Mouse (Mus musculus) limb, embryonic 12.5 days (tissue): ENCODE measurements at regions not wholly inside any gene's neighbourhood (a gene's known extent, or its start where the extent isn't known, plus 50 kb on each side); places are given as distances from the start of the nearest gene placed in this dataset.
A peak's percentile ranks its signal among the peaks of the same experiment; 100 is the strongest.

Experiments
- ATAC-seq: fragments of 200-750 bp; cut with Nextera tagmentation; 2 replicates; pipeline ENCODE4 v1.8.0; 2017; ENCODE audit warnings: low read depth, moderate TSS enrichment; ENCODE audit not compliant: insufficient number of reproducible peaks, insufficient read depth, low FRiP score, low TSS enrichment
- H3K27ac ChIP-seq: fragments of 300-500 bp; sonication (generic); 2 replicates; pipeline ENCODE4 v1.5.1; 2016; ENCODE audit warnings: mild to moderate bottlenecking, moderate library complexity
- H3K27me3 ChIP-seq: fragments of 300-500 bp; sonication (generic); 2 replicates; pipeline ENCODE4 v1.6.1; 2016; ENCODE audit warnings: mild to moderate bottlenecking, moderate library complexity
- H3K36me3 ChIP-seq: fragments of 300-500 bp; sonication (generic); 2 replicates; pipeline ENCODE4 v1.6.1; 2016; ENCODE audit warnings: mild to moderate bottlenecking, moderate library complexity
- H3K4me1 ChIP-seq: fragments of 300-500 bp; sonication (generic); replicated peaks from 2 replicates; pipeline ENCODE4 v1.6.1; 2016
- H3K4me2 ChIP-seq: fragments of 300-500 bp; sonication (generic); 2 replicates; pipeline ENCODE4 v1.6.1; 2016; ENCODE audit warnings: mild to moderate bottlenecking, moderate library complexity
- H3K4me3 ChIP-seq: fragments of 300-500 bp; sonication (generic); replicated peaks from 2 replicates; pipeline ENCODE4 v1.5.1; 2016; ENCODE audit warnings: mild to moderate bottlenecking
- H3K9ac ChIP-seq: fragments of 300-500 bp; sonication (generic); replicated peaks from 2 replicates; pipeline ENCODE4 v1.6.1; 2016; ENCODE audit warnings: mild to moderate bottlenecking, moderate library complexity
- H3K9me3 ChIP-seq: fragments of 300-500 bp; sonication (generic); 2 replicates; pipeline ENCODE4 v1.6.1; 2016; ENCODE audit warnings: mild to moderate bottlenecking, moderate library complexity
- WGBS: fragments of 180-500 bp; shearing (Covaris S2); methylation state at CpG from one replicate; pipeline ENCODE4 v1.1.7; 2016; 5-methylcytosine and 5-hydroxymethylcytosine counted together

- H3K4me2 ChIP-seq = no peak overlapping the region
- peaks cover 26% of the 10 kb centered on the region; the same call in 1 of the 2 replicates for H3K36me3 ChIP-seq
- H3K9me3 ChIP-seq = no peaks in the 10 kb centered on the region
- 47% methylated on average over 5 of the region's 5 CpGs for WGBS
- peaks cover 14% of the 10 kb centered on the region for H3K4me1 ChIP-seq
- H3K27me3 ChIP-seq = no peaks in the 10 kb centered on the region
- no peak overlapping the region for H3K4me3 ChIP-seq
- ATAC-seq = no peak
- H3K27ac ChIP-seq = 0 out of 2 replicates have a peak overlapping the region, but pooled peaks have one; percentile 17
- no peak overlapping the region for H3K9ac ChIP-seq
Measured at GRCm38 (mm10) chr17:47294091-47294534, 74.6 kb upstream of the Mrps10 start.

- Histone ChIP-seq H3K27ac (no peak overlapping the region), H3K27me3 (no peaks in the 10 kb centered on the region), H3K4me3 (no peak overlapping the region), H3K4me1 (peaks cover 14% of the 10 kb centered on the region), H3K9ac (no peak overlapping the region), H3K4me2 (no peak overlapping the region), H3K36me3 (peaks cover 34% of the 10 kb centered on the region), H3K9me3 (no peaks in the 10 kb centered on the region)
- no peak for ATAC-seq
- WGBS = 92% methylated on average over 8 of the region's 8 CpGs
Measured at GRCm38 (mm10) chr17:47293178-47293577, 75.5 kb upstream of the Mrps10 start.

DNA sequence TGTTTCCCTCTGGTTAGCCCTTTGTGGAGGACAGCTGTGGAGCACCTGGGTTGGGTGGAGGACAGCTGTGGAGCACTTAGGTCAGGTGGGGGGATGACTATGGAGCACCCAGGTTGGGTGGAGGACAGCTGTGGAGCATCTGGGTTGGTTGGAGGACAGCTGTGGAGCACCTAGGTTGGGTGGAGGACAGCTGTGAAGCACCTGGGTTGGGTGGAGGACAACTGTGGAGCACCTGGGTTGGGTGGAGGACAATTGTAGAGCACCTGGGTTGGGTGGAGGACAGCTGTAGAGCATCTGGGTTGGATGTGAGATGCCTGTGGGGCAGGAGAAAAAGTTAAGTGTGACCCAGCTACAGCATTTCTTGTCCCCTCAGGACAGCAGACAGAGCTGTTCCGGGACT, 77.1 kb upstream of the Mrps10 start:
- H3K4me3 ChIP-seq = no peak overlapping the region
- H3K27ac ChIP-seq = no peak overlapping the region
- no peak overlapping the region for H3K9ac ChIP-seq
- no peak for ATAC-seq
- WGBS = 92% methylated on average over 1 of the region's 1 CpGs
- peaks cover 14% of the 10 kb centered on the region for H3K4me1 ChIP-seq
- peaks cover 41% of the 10 kb centered on the region for H3K36me3 ChIP-seq
- no peaks in the 10 kb centered on the region for H3K27me3 ChIP-seq
- no peaks in the 10 kb centered on the region for H3K9me3 ChIP-seq
- no peak overlapping the region for H3K4me2 ChIP-seq

- no peak for ATAC-seq
- 95% methylated on average over 10 of the region's 10 CpGs for WGBS
- peaks cover 41% of the 10 kb centered on the region for H3K36me3 ChIP-seq
Measured at GRCm38 (mm10) chr17:47285616-47286015, 83.1 kb upstream of the Mrps10 start.

DNA sequence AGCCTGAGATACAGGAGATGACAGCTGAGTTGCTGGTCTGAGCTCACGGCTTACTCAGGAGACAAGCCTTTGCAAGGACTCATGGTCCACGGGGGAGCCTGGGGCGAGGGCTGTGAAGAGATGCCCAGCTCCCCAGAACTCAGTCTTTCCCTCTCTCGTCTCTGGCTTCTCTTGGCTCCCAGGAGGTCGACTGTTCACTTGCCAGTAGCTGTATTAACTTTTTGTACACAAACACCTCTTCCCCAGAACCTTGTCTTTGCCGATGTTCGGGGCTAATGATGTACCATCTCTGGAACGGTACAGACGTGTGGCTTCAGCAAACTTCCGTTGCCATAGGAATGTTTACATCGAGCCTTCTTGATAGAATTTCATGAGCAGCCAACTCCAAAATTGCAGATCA, 84.5 kb upstream of the Mrps10 start:
- Histone ChIP-seq H3K4me2 (no peak overlapping the region), H3K4me3 (no peak overlapping the region), H3K9ac (no peak overlapping the region), H3K27ac (no peak overlapping the region), H3K4me1 (no peaks in the 10 kb centered on the region), H3K9me3 (no peaks in the 10 kb centered on the region), H3K27me3 (no peaks in the 10 kb centered on the region), H3K36me3 (peaks cover 34% of the 10 kb centered on the region)
- ATAC-seq = no peak
- WGBS = 83% methylated on average over 11 of the region's 11 CpGs

More at GRCm38 (mm10) chr17:47285616-47286015, 83.1 kb upstream of the Mrps10 start:
- Histone ChIP-seq H3K27me3 (no peaks in the 10 kb centered on the region), H3K9ac (no peak overlapping the region), H3K4me2 (no peak overlapping the region), H3K9me3 (no peaks in the 10 kb centered on the region), H3K4me3 (no peak overlapping the region), H3K4me1 (no peaks in the 10 kb centered on the region), H3K27ac (no peak overlapping the region)

DNA sequence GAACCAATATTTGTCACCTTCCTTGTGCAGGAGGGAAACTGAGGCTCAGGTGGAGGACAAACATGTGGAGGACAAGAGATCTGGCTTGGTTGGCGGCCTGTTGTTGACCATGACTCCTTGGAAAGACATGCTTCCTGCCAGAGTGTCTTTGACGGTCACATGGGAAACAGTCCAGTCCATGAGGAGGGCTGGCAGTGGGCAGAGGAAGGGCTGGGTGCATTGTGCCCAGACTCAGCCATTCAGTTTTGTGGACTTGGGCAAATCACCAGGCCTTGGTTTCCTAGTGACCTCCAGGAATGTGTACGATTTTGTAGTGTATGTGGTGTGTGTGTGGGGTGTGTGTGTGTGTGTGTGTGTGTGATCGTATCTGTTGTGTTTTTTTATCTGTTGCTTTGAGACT, 85.5 kb upstream of the Mrps10 start:
- no peak overlapping the region for H3K27ac ChIP-seq
- no peaks in the 10 kb centered on the region for H3K4me1 ChIP-seq
- no peaks in the 10 kb centered on the region for H3K9me3 ChIP-seq
- H3K36me3 ChIP-seq = peaks cover 26% of the 10 kb centered on the region
- H3K9ac ChIP-seq = no peak overlapping the region
- ATAC-seq = no peak
- no peak overlapping the region for H3K4me2 ChIP-seq
- WGBS = 95% methylated on average over 4 of the region's 4 CpGs
- no peaks in the 10 kb centered on the region for H3K27me3 ChIP-seq
- H3K4me3 ChIP-seq = no peak overlapping the region

- no peak overlapping the region for H3K4me3 ChIP-seq
- H3K4me1 ChIP-seq = no peaks in the 10 kb centered on the region
- ATAC-seq = no peak
- H3K4me2 ChIP-seq = no peak overlapping the region
- H3K9ac ChIP-seq = no peak overlapping the region
- H3K27me3 ChIP-seq = no peaks in the 10 kb centered on the region
- H3K27ac ChIP-seq = no peak overlapping the region
- H3K36me3 ChIP-seq = peaks cover 26% of the 10 kb centered on the region
- no peaks in the 10 kb centered on the region for H3K9me3 ChIP-seq
- 56% methylated on average over 3 of the region's 3 CpGs for whole genome bisulfite sequencing
Measured at GRCm38 (mm10) chr17:47282476-47282875, 86.2 kb upstream of the Mrps10 start.

DNA sequence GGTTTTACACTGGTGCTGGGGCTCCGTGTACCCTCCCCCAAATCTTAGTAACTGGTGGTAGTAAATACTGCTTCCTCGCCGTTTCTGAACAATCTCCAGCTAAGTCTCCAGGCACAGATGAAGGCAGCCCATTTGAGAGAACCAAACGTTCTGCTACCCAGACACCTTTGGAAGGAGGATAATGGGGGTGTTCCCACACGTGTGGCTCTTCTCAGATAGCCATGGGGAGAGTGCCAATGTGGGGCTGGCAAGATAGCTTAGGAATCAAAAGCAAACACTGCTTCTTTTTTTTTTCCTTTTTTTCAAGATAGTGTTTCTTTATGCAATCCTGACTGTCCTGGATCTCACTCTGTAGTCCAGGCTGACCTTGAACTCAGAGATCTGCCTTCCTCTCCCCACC, 90.8 kb upstream of the Mrps10 start:
- H3K27me3 ChIP-seq = no peaks in the 10 kb centered on the region
- H3K4me2 ChIP-seq = no peak overlapping the region
- 0 out of 2 replicates have a peak, but pooled peaks cover 6% of the 10 kb centered on the region for H3K4me1 ChIP-seq
- no peak for ATAC-seq
- no peak overlapping the region for H3K9ac ChIP-seq
- H3K36me3 ChIP-seq = peaks cover 22% of the 10 kb centered on the region
- 0 out of 2 replicates have a peak, but pooled peaks cover 5% of the 10 kb centered on the region for H3K9me3 ChIP-seq
- H3K4me3 ChIP-seq = no peak overlapping the region
- WGBS = 85% methylated on average over 5 of the region's 5 CpGs
- H3K27ac ChIP-seq = no peak overlapping the region

GRCm38 (mm10) chr17:47276639-47277038, 92.0 kb upstream of the Mrps10 start:
- Histone ChIP-seq H3K4me3 (no peak overlapping the region), H3K27me3 (no peaks in the 10 kb centered on the region), H3K4me2 (no peak overlapping the region), H3K4me1 (0 out of 2 replicates have a peak, but pooled peaks cover 6% of the 10 kb centered on the region), H3K27ac (no peak overlapping the region), H3K36me3 (peaks cover 29% of the 10 kb centered on the region), H3K9me3 (0 out of 2 replicates have a peak, but pooled peaks cover 5% of the 10 kb centered on the region), H3K9ac (no peak overlapping the region)
- ATAC-seq = no peak
- 77% methylated on average over 6 of the region's 6 CpGs for WGBS

DNA sequence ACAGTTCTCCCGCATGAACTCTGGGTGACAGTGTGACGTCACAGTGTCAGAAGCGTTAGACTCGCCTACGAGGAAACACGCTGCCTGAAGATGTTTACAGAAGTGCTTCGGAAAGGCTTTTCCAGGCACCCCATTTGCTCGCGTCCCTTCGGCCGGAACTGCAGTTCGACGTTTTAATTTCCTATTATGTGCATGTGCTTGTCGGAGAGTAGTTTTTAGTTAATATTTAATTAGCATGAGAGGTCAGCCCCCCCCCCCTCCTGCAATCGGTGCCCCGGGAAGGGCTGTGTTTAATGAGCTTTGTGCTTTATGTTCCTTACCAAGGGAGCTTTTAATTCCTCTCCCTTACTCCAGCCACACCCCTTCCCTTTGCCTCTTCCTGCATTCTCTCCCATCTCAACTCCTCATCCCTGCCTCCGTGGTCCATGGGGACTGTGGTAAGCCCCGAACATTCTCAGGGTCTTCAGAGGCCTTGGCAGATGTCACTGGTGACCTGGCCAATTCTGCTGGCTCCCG, 92.8 kb upstream of the Mrps10 start:
- H3K36me3 ChIP-seq = peaks cover 36% of the 10 kb centered on the region
- 0 out of 2 replicates have a peak, but pooled peaks cover 5% of the 10 kb centered on the region for H3K9me3 ChIP-seq
- H3K9ac ChIP-seq = no peak overlapping the region
- no peak overlapping the region for H3K27ac ChIP-seq
- no peak for ATAC-seq
- 0 out of 2 replicates have a peak, but pooled peaks cover 6% of the 10 kb centered on the region for H3K4me1 ChIP-seq
- WGBS = 83% methylated on average over 19 of the region's 19 CpGs
- no peak overlapping the region for H3K4me2 ChIP-seq
- no peaks in the 10 kb centered on the region for H3K27me3 ChIP-seq
- no peak overlapping the region for H3K4me3 ChIP-seq

GRCm38 (mm10) chr17:47273309-47273708, 95.4 kb upstream of the Mrps10 start:
- no peaks in the 10 kb centered on the region for H3K27me3 ChIP-seq
- no peak overlapping the region for H3K9ac ChIP-seq
- H3K36me3 ChIP-seq = peaks cover 47% of the 10 kb centered on the region
- H3K4me1 ChIP-seq = 0 out of 2 replicates have a peak, but pooled peaks cover 6% of the 10 kb centered on the region
- no peak overlapping the region for H3K4me2 ChIP-seq
- ATAC-seq = no peak
- 88% methylated on average over 7 of the region's 7 CpGs for WGBS
- 0 out of 2 replicates have a peak, but pooled peaks cover 5% of the 10 kb centered on the region for H3K9me3 ChIP-seq
- H3K4me3 ChIP-seq = no peak overlapping the region
- no peak overlapping the region for H3K27ac ChIP-seq
